Mouse (Mus musculus): ENCODE measurements around the gene Ttf2.

DNA sequence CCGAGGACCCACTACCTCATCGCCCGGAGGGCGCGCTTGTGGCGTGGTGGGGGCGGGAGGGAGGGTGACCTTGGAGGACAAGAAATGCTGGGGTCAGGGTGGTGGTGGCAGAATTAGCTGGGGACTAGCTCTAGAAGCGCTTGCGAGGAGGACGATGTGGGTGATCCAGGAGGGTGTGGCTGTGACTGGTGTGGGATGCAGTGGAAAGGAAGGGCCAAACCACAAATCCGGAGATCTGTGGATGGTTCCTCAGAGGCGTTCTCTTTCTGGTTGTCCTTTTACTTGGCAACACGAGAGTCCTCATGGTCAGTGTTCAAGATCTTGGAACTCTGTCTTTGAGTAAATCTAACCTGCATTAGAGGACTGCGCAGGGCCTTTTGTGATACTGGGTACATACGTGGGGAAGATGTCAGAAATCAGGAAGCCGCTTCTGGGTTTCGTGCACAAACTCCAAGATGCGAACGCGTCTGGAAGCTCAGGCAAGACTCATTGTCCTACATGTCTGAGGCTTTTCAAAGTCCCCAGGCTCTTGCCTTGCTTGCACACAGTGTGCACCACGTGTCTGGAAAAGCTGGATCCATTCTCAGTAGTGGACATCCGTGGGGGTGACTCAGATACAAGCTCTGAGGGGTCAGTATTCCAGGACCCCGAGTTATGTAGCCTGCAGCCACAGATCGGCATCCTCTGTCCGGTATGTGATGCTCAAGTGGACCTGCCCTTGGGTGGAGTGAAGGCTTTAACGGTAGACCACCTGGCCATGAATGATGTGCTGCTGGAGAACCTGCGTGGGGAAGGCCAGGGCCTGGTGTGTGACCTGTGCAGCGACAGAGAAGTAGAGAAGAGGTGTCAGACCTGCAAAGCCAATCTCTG is 46.7 kb downstream of the Ttf2 start:
- no peak for TF ChIP-seq CTCF (IDR thresholded peaks at IDR 0.05; ENCODE audit: low read depth)
- no peak for TF ChIP-seq EP300 (IDR thresholded peaks at IDR 0.05; ENCODE audit: low read depth)

All from liver, postnatal 0 days (tissue).